Comparison of ENCODE assay signal across 9 mouse cellular contexts in the genomic region with DNA sequence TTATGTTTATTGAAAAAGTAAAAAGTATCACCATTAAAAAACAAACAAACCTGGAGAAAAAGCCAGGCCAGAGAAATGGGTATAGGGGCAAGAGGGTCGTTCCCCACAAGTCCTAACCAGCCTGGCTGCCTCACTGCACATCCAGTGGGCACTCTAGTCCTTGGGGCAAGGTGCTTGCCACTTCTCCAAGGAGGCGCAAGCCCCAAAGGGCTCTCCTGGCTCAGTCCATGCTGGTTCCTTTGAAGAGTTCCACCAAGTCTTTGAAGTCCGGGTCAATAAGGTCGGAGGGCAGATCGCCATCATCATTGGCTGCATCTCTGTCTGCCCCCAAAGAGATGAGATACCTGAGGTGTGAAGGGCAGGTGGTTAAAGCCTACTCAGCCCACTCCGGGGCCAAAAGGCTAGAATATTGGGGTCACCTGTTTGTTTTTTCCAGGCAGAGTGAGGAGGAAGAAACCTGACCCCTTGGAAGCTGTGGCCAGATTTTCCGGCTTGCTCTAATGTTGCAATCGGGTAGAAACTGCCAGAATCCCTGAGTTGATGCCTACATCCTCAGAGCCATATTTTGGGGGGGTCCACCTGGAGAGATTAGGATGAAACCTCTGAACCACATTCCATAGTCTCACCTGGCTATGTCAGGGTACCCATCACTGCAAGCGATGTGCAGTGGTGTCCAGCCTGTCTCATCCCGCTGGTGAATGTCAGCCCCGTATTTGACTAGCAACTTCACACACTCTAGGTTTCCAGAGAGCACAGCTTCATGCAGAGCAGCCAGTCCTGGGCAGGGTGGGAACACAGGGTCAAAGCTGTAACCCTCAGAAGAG. TPM values are rescaled to one million over a fixed set of nuclear protein-coding genes. Genes with fewer than 3 reads are reported as not detected.
DNase-seq lines count a peak whose midpoint lies in the region; ATAC-seq and TF ChIP-seq lines count a peak whose summit lies in the region.
"Had no signal": no experiment of that assay in that cellular context is flagged by ENCODE, and none has a peak within 500 bp of the region (broad histone marks: within the 10 kb centered on the region; RNA-seq: fewer than 3 reads in every experiment).

No protein-coding gene starts in this region.

- no peaks in the 10 kb centered on the region for H3K27me3 ChIP-seq in C2C12 (ENCODE audit: control insufficient read depth, insufficient read depth, insufficient read length)
- H3K27me3 ChIP-seq in forebrain, embryonic 12.5 days, result no peaks in the 10 kb centered on the region
- no peaks in the 10 kb centered on the region for H3K27me3 ChIP-seq in liver, embryonic 11.5 days (replicated peaks; ENCODE audit: control insufficient read depth, insufficient read depth, low read length)

- H3K4me1 ChIP-seq in forebrain, embryonic 12.5 days, result peaks cover 27% of the 10 kb centered on the region
- H3K4me1 ChIP-seq in liver, embryonic 11.5 days (replicated peaks; ENCODE audit: control insufficient read depth, insufficient read depth, low read length), result peaks cover 23% of the 10 kb centered on the region

- peak; percentile 33 for DNase-seq in gastrocnemius, postnatal 25 days
- no peak for DNase-seq in gastrocnemius, postnatal 36 days
- no peak for DNase-seq in liver, embryonic 11.5 days (ENCODE audit: low spot score)
- DNase-seq in urinary bladder, postnatal 36 days (ENCODE audit: low spot score in 2 of 2), result no peak
- no peak for DNase-seq in layer of hippocampus, adult 18-20 months (ENCODE audit: low spot score in 2 of 2)
- DNase-seq in left cerebral cortex, adult 11 months (ENCODE audit: low spot score), result no peak

- no peaks in the 10 kb centered on the region for H3K36me3 ChIP-seq in C2C12 (ENCODE audit: control insufficient read depth, insufficient read depth)
- no peaks in the 10 kb centered on the region for H3K36me3 ChIP-seq in forebrain, embryonic 12.5 days (replicated peaks)
- H3K36me3 ChIP-seq in liver, embryonic 11.5 days (ENCODE audit: control insufficient read depth, insufficient read depth, low read length), result no peaks in the 10 kb centered on the region

- 72% methylated on average over 11 of the region's 11 CpGs for WGBS in forebrain, embryonic 12.5 days
- WGBS in liver, embryonic 11.5 days, result 64% methylated on average over 11 of the region's 11 CpGs

- no peak for TF ChIP-seq CTCF in C2C12 (IDR thresholded peaks at IDR 0.05; ENCODE audit: control insufficient read depth, insufficient read depth, insufficient read length)

- peak overlapping the region; percentile 76 for H3K4me2 ChIP-seq in forebrain, embryonic 12.5 days
- H3K4me2 ChIP-seq in liver, embryonic 11.5 days, result peak overlapping the region; percentile 94

- peaks cover 27% of the 10 kb centered on the region for H3K79me2 ChIP-seq in C2C12 (ENCODE audit: control insufficient read depth, insufficient read depth)

- peak overlapping the region; percentile 84 for H3K4me3 ChIP-seq in C2C12 (ENCODE audit: insufficient read depth, poor library complexity, severe bottlenecking)
- H3K4me3 ChIP-seq in forebrain, embryonic 12.5 days (replicated peaks), result peak overlapping the region; percentile 98
- peak overlapping the region; percentile 96 for H3K4me3 ChIP-seq in liver, embryonic 11.5 days (ENCODE audit: low read depth, low read length)

- intact Hi-C loops in gastrocnemius, postnatal 36 days (cut with DNase I), result loop anchor here (2.0 kb wide), 1 partner anchor 29 kb away; no protein-coding TSS in a partner anchor

- H3K27ac ChIP-seq in forebrain, embryonic 12.5 days, result peak overlapping the region; percentile 63; the same call in 1 of the 2 replicates
- H3K27ac ChIP-seq in liver, embryonic 11.5 days (ENCODE audit: low read depth, low read length), result peak overlapping the region; percentile 98

- H3ac ChIP-seq in C2C12 (ENCODE audit: control insufficient read depth, insufficient read length, low read depth), result peak overlapping the region; percentile 69

- no peaks in the 10 kb centered on the region for H3K9me3 ChIP-seq in forebrain, embryonic 12.5 days
- no peaks in the 10 kb centered on the region for H3K9me3 ChIP-seq in liver, embryonic 11.5 days (ENCODE audit: control insufficient read depth, low read length)

- peak; percentile 61 for ATAC-seq in forebrain, embryonic 12.5 days (ENCODE audit: low FRiP score)
- ATAC-seq in liver, embryonic 11.5 days (replicated peaks; ENCODE audit: low FRiP score), result no peak

- H3K79me3 ChIP-seq in C2C12 (ENCODE audit: low read depth), result peaks cover 1% of the 10 kb centered on the region

- H3K9ac ChIP-seq in forebrain, embryonic 12.5 days, result peak overlapping the region; percentile 99
- peak overlapping the region; percentile 97 for H3K9ac ChIP-seq in liver, embryonic 11.5 days (ENCODE audit: low read depth, low read length)

TF ChIP-seq in C2C12, 6 proteins besides CTCF, POLR2A, EP300 and RAD21:
- TF ChIP-seq CEBPB (IDR thresholded peaks at IDR 0.05; ENCODE audit: low read depth) (no peak), MYOD1 (IDR thresholded peaks at IDR 0.05; ENCODE audit: control insufficient read depth, insufficient read length, low read depth) (no peak), MAX (IDR thresholded peaks at IDR 0.05) (no peak), MYOG (IDR thresholded peaks at IDR 0.05; ENCODE audit: control insufficient read depth, extremely low read depth, insufficient read length) (no peak), USF1 (IDR thresholded peaks at IDR 0.05; ENCODE audit: low read depth) (no peak), FOSL1 (IDR thresholded peaks at IDR 0.05; ENCODE audit: insufficient read depth, low read length, poor library complexity, severe bottlenecking) (no peak)
TF ChIP-seq in C2C12: peak in this region for 0.

RNA-seq across cellular contexts. Expression of gene Mcrip1, which starts 0.7 kb away (rescaled TPM):
- 10 to 100 TPM; 21.4 to 23.7 TPM for total RNA-seq in gastrocnemius, postnatal 25 days (2021)
- 10 to 100 TPM; 19.9 to 23.8 TPM for total RNA-seq in gastrocnemius, postnatal 36 days (2021)
- polyA plus RNA-seq in C2C12 (2012; fragmentation: generic; extraction: Trizol), result 90.7 TPM
- polyA plus RNA-seq in forebrain, embryonic 12.5 days (2016; fragmentation: Nextera tagmentation; extraction: Ambion mirVana), result 209 and 214 TPM in 2 replicates
- polyA plus RNA-seq in liver, embryonic 11.5 days (2014; fragmentation: Nextera tagmentation; extraction: Ambion mirVana), result 117 and 123 TPM in 2 replicates
- 10 to 100 TPM; 68.8 to 74.5 TPM for total RNA-seq in layer of hippocampus, adult 18-20 months (2021)

RNA-seq across cellular contexts. Expression of gene Ppp1r27, which starts 0.7 kb away (rescaled TPM):
- 100 to 1,000 TPM in 1 of 2 experiments, 10 to 100 TPM in 1; 92.3 to 377 TPM for total RNA-seq in gastrocnemius, postnatal 25 days (2021)
- total RNA-seq in gastrocnemius, postnatal 36 days (2021), result 100 to 1,000 TPM; 153 to 173 TPM
- 0.12 TPM for polyA plus RNA-seq in C2C12 (2012; fragmentation: generic; extraction: Trizol)
- polyA plus RNA-seq in forebrain, embryonic 12.5 days (2016; fragmentation: Nextera tagmentation; extraction: Ambion mirVana), result not detected in 2 replicates
- not detected in 2 replicates for polyA plus RNA-seq in liver, embryonic 11.5 days (2014; fragmentation: Nextera tagmentation; extraction: Ambion mirVana)
- not detected for total RNA-seq in layer of hippocampus, adult 18-20 months (2021)
- polyA plus RNA-seq: large intestine, adult 2 months had no signal

RNA-seq across cellular contexts. Expression of gene Gcgr, which starts 19.7 kb away (rescaled TPM):
- under 1 TPM in 1 of 2 experiments, not detected in 1; 0.31 TPM for total RNA-seq in gastrocnemius, postnatal 25 days (2021)
- total RNA-seq in gastrocnemius, postnatal 36 days (2021), result under 1 TPM; 0.18 to 0.25 TPM
- not detected for polyA plus RNA-seq in C2C12 (2012; fragmentation: generic; extraction: Trizol)
- polyA plus RNA-seq in forebrain, embryonic 12.5 days (2016; fragmentation: Nextera tagmentation; extraction: Ambion mirVana), result 0.09 TPM in 1 of 2 replicates, not detected in the other
- polyA plus RNA-seq in liver, embryonic 11.5 days (2014; fragmentation: Nextera tagmentation; extraction: Ambion mirVana), result 7.6 and 7.7 TPM in 2 replicates
- not detected for total RNA-seq in layer of hippocampus, adult 18-20 months (2021)

RNA-seq across cellular contexts. Expression of gene P4hb, which starts 22.9 kb away (rescaled TPM):
- total RNA-seq in gastrocnemius, postnatal 25 days (2021), result 100 to 1,000 TPM; 192 to 198 TPM
- total RNA-seq in gastrocnemius, postnatal 36 days (2021), result 100 to 1,000 TPM; 174 to 203 TPM
- polyA plus RNA-seq in C2C12 (2012; fragmentation: generic; extraction: Trizol), result 519 TPM
- 334 and 362 TPM in 2 replicates for polyA plus RNA-seq in forebrain, embryonic 12.5 days (2016; fragmentation: Nextera tagmentation; extraction: Ambion mirVana)
- polyA plus RNA-seq in liver, embryonic 11.5 days (2014; fragmentation: Nextera tagmentation; extraction: Ambion mirVana), result 648 and 680 TPM in 2 replicates
- 100 to 1,000 TPM; 122 to 132 TPM for total RNA-seq in layer of hippocampus, adult 18-20 months (2021)

RNA-seq across cellular contexts. Expression of gene Arhgdia, which starts 31.2 kb away (rescaled TPM):
- total RNA-seq in gastrocnemius, postnatal 25 days (2021), result 10 to 100 TPM; 80.1 to 95.2 TPM
- total RNA-seq in gastrocnemius, postnatal 36 days (2021), result 10 to 100 TPM; 73.1 to 77.1 TPM
- 1,072 TPM for polyA plus RNA-seq in C2C12 (2012; fragmentation: generic; extraction: Trizol)
- polyA plus RNA-seq in forebrain, embryonic 12.5 days (2016; fragmentation: Nextera tagmentation; extraction: Ambion mirVana), result 496 and 513 TPM in 2 replicates
- polyA plus RNA-seq in liver, embryonic 11.5 days (2014; fragmentation: Nextera tagmentation; extraction: Ambion mirVana), result 557 and 561 TPM in 2 replicates
- 100 to 1,000 TPM; 293 to 295 TPM for total RNA-seq in layer of hippocampus, adult 18-20 months (2021)

Comparison
In these comparisons a context has a peak if more than half of its experiments do, and no peak if none do; other contexts are left out.
1. RNA of gene Ppp1r27, which starts 0.7 kb away (total RNA-seq): 92.3 to 377 TPM in gastrocnemius, postnatal 25 days and 153 to 173 TPM in gastrocnemius, postnatal 36 days; not detected in layer of hippocampus, adult 18-20 months; every median in the first group is over 10 times any median in the second.
2. Peak in every context shown above with its lines, with median percentiles within 50 percentile points of each other: H3K4me3 ChIP-seq.